Mouse (Mus musculus): ENCODE data around the gene Olfr872.
"Not testable (repeated sequence)": the region's sequence is repeated elsewhere in the genome, so short reads cannot be mapped to it uniquely, and the experiment has no call there.

Olfr872 gene

GRCm38 (mm10) chr9:20236819-20237218 lies at the start of gene Olfr872:
TSS of gene Olfr872 (plus strand) at chr9:20237119.
- DNase-seq (ENCODE audit: low spot score), result no peak

- DNase-seq (ENCODE audit: low spot score), result no peak
These were observed 34.8 kb upstream of the Olfr872 start for GRCm38 (mm10) chr9:20202131-20202530.

- not testable (repeated sequence) for DNase-seq (ENCODE audit: low spot score)
These were observed 33.4 kb upstream of the Olfr872 start for GRCm38 (mm10) chr9:20203413-20203984.

GRCm38 (mm10) chr9:20210812-20211211 lies 26.1 kb upstream of the Olfr872 start:
- DNase-seq (ENCODE audit: low spot score), result no peak

GRCm38 (mm10) chr9:20211477-20211876 lies 25.4 kb upstream of the Olfr872 start:
- no peak for DNase-seq (ENCODE audit: low spot score)

- DNase-seq (ENCODE audit: low spot score), result no peak
These were observed 25.0 kb upstream of the Olfr872 start, which contains the start of gene Olfr871 for GRCm38 (mm10) chr9:20211907-20212306. TSS of gene Olfr871 (plus strand) at chr9:20212207.

- no peak for DNase-seq (ENCODE audit: low spot score)
These were observed 459 bp downstream of the Olfr872 start for GRCm38 (mm10) chr9:20237378-20237777.

GRCm38 (mm10) chr9:20282051-20282450 lies 45.1 kb downstream of the Olfr872 start, which contains the start of gene Olfr39:
TSS of gene Olfr39 (plus strand) at chr9:20282351.
- no peak for DNase-seq (ENCODE audit: low spot score)

GRCm38 (mm10) chr9:20295562-20295961 lies 58.6 kb downstream of the Olfr872 start:
- not testable (repeated sequence) for DNase-seq (ENCODE audit: low spot score)

GRCm38 (mm10) chr9:20298232-20298631 lies 61.3 kb downstream of the Olfr872 start, which contains the start of gene Olfr873:
TSS of gene Olfr873 (plus strand) at chr9:20298532.
- no peak for DNase-seq (ENCODE audit: low spot score)
